12 mouse cellular contexts compared by ENCODE assay signal in the genomic region with DNA sequence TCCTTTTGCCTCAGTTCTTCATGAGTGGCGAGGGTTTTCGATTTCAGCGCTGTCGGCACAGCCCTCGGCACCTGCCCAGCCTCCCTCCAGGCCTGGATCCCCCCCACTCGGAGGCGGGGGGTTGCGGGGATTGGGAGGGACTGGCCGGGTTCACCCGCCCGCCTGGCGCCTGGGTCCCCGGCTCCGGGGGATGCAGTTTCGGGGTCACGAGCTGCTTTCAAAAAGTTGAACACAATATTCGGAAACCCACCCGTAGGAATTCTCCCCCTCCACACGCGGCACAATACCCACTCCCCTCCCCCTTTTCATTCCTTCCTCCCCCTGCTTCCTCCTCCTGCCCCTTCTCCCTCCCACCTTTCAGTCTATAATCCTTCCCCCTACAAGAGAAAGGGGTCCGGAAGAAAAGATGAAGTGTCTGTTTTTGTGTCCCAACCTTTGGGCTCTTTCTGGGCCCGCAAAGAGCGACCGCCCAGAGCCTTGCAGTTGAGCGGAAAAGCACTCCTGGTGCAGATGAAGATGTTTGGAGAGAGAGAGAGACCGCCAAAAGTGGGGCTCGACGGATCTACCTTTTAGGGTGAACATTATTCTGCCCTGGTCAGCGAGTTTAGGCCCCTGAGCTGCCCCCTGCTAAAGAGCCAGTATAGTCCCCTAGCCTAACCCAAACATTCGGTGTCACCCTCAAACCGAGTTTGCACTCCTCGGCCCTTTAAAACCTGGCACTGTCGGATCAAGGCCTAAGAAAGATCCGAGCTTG. TPM values are rescaled to one million over a fixed set of nuclear protein-coding genes. Genes with fewer than 3 reads are reported as not detected.
DNase-seq lines count a peak whose midpoint lies in the region; ATAC-seq and TF ChIP-seq lines count a peak whose summit lies in the region.
"Had no signal": no experiment of that assay in that cellular context is flagged by ENCODE, and none has a peak within 500 bp of the region (broad histone marks: within the 10 kb centered on the region; RNA-seq: fewer than 3 reads in every experiment).

No protein-coding gene starts in this region.

- H3K9me3 ChIP-seq in heart, embryonic 13.5 days = no peaks in the 10 kb centered on the region
- no peaks in the 10 kb centered on the region for H3K9me3 ChIP-seq in ES-E14 (ENCODE audit: control insufficient read depth, insufficient read depth, low read depth, low read length)
- H3K9me3 ChIP-seq in forebrain, embryonic 15.5 days = no peaks in the 10 kb centered on the region
- no peaks in the 10 kb centered on the region for H3K9me3 ChIP-seq in midbrain, embryonic 11.5 days (ENCODE audit: control insufficient read depth, low read length)

- H3K4me1 ChIP-seq in heart, embryonic 13.5 days = peaks cover 34% of the 10 kb centered on the region
- H3K4me1 ChIP-seq in ES-E14 (ENCODE audit: control insufficient read depth in 2 of 2, insufficient read depth in 2 of 2, low read length in 2 of 2, poor library complexity in 1 of 2) = peaks cover 0 to 12% of the 10 kb centered on the region in 2 experiments; a peak in 2 of 4 replicates
- H3K4me1 ChIP-seq in forebrain, embryonic 15.5 days = peaks cover 43% of the 10 kb centered on the region
- peaks cover 31% of the 10 kb centered on the region for H3K4me1 ChIP-seq in midbrain, embryonic 11.5 days (ENCODE audit: control insufficient read depth, insufficient read depth, low read length)

- peak overlapping the region; percentile 65 for H3K4me2 ChIP-seq in heart, embryonic 13.5 days
- peak overlapping the region; percentile 71 for H3K4me2 ChIP-seq in forebrain, embryonic 15.5 days (replicated peaks)
- H3K4me2 ChIP-seq in midbrain, embryonic 11.5 days = peak overlapping the region; percentile 43

- peak overlapping the region; percentile 41 for H3K4me3 ChIP-seq in heart, embryonic 13.5 days
- peak overlapping the region; percentile 24 to 46 for H3K4me3 ChIP-seq in ES-E14 (ENCODE audit: insufficient read depth in 1 of 2, low read depth in 1 of 2, low read length in 2 of 2, poor library complexity in 1 of 2, severe bottlenecking in 1 of 2)
- H3K4me3 ChIP-seq in forebrain, embryonic 15.5 days = peak overlapping the region; percentile 32
- peak overlapping the region; percentile 29 for H3K4me3 ChIP-seq in midbrain, embryonic 11.5 days (ENCODE audit: low read depth, low read length)
- H3K4me3 ChIP-seq: erythroblast, embryonic 14.5 days had no signal

- H3K9ac ChIP-seq in heart, embryonic 13.5 days = 0 out of 2 replicates have a peak overlapping the region, but pooled peaks have one; percentile 24
- no peak overlapping the region for H3K9ac ChIP-seq in ES-E14 (ENCODE audit: insufficient read depth, low read depth, low read length, poor library complexity, severe bottlenecking)
- H3K9ac ChIP-seq in forebrain, embryonic 15.5 days (replicated peaks) = peak overlapping the region; percentile 25
- peak overlapping the region; percentile 46; the same call in 1 of the 2 replicates for H3K9ac ChIP-seq in midbrain, embryonic 11.5 days (ENCODE audit: low read length)

- H3K27ac ChIP-seq in heart, embryonic 13.5 days (replicated peaks) = no peak overlapping the region
- no peak overlapping the region for H3K27ac ChIP-seq in ES-E14 (ENCODE audit: insufficient read depth, low read depth, low read length, poor library complexity, severe bottlenecking)
- H3K27ac ChIP-seq in forebrain, embryonic 15.5 days (replicated peaks) = peak overlapping the region; percentile 70
- H3K27ac ChIP-seq in midbrain, embryonic 11.5 days (ENCODE audit: low read depth, low read length) = peak overlapping the region; percentile 36

- in situ Hi-C loops in ES-E14 (cut with MboI; ENCODE audit: low sequenced_read_pairs in 2 of 2, unreplicated experiment in 2 of 2) = loop anchor here in 1 of 2 experiments (5.0 kb wide), 2 partner anchors 69 to 131 kb away; partner anchors contain the start of gene Six2

- WGBS in heart, embryonic 13.5 days = under 1% methylated on average over 34 of the region's 34 CpGs
- 3% methylated on average over 34 of the region's 34 CpGs for WGBS in forebrain, embryonic 15.5 days
- under 1% methylated on average over 34 of the region's 34 CpGs for WGBS in midbrain, embryonic 11.5 days

- peaks cover 100% of the 10 kb centered on the region for H3K27me3 ChIP-seq in heart, embryonic 13.5 days (replicated peaks)
- peaks cover 92% of the 10 kb centered on the region for H3K27me3 ChIP-seq in forebrain, embryonic 15.5 days
- H3K27me3 ChIP-seq in midbrain, embryonic 11.5 days (ENCODE audit: control insufficient read depth, insufficient read depth, low read length) = peaks cover 99% of the 10 kb centered on the region

- no peak for ATAC-seq in heart, embryonic 13.5 days (ENCODE audit: extremely low read depth, insufficient number of reproducible peaks, low FRiP score, low TSS enrichment)
- no peak for ATAC-seq in forebrain, embryonic 15.5 days (replicated peaks)
- ATAC-seq in midbrain, embryonic 11.5 days (ENCODE audit: low FRiP score) = no peak; the same call in 1 of the 2 replicates

- no peaks in the 10 kb centered on the region for H3K36me3 ChIP-seq in heart, embryonic 13.5 days
- H3K36me3 ChIP-seq in ES-E14 (ENCODE audit: control insufficient read depth, insufficient read depth, low read length, poor library complexity, severe bottlenecking) = no peaks in the 10 kb centered on the region
- no peaks in the 10 kb centered on the region for H3K36me3 ChIP-seq in forebrain, embryonic 15.5 days
- no peaks in the 10 kb centered on the region for H3K36me3 ChIP-seq in midbrain, embryonic 11.5 days (ENCODE audit: control insufficient read depth, insufficient read depth, low read length)

- no peak for DNase-seq in heart, adult 8-10 months (ENCODE audit: low spot score)
- no peak for DNase-seq in ES-E14 (ENCODE audit: low read depth, low spot score)
- peak; percentile 91 for DNase-seq in midbrain, embryonic 11.5 days (ENCODE audit: low spot score, missing footprints)
- DNase-seq in spleen, adult 12 weeks (ENCODE audit: low spot score) = no peak
- no peak for DNase-seq in adrenal gland, postnatal 36 days
- DNase-seq in lung, postnatal 14 days = no peak

TF ChIP-seq in ES-E14, 5 proteins besides CTCF, POLR2A, EP300 and RAD21:
- TF ChIP-seq CHD2 (IDR thresholded peaks at IDR 0.05; ENCODE audit: low read depth, low read length) = no peak
- TF ChIP-seq MAFK (IDR thresholded peaks at IDR 0.05; ENCODE audit: insufficient read depth, low read depth, low read length) = no peak
- no peak for TF ChIP-seq ZNF384 (IDR thresholded peaks at IDR 0.05; ENCODE audit: low read depth, low read length)
- no peak for TF ChIP-seq ZC3H11A (IDR thresholded peaks at IDR 0.05; ENCODE audit: borderline replicate concordance, low read depth, low read length)
- TF ChIP-seq HCFC1 (IDR thresholded peaks at IDR 0.05; ENCODE audit: borderline replicate concordance, insufficient read depth, low read length) = no peak

RNA-seq across cellular contexts. Expression of gene Six3, which starts 5.1 kb away (rescaled TPM):
- not detected in 2 replicates for polyA plus RNA-seq in heart, embryonic 13.5 days (2015; fragmentation: Nextera tagmentation; extraction: Ambion mirVana)
- not detected for total RNA-seq in heart, adult 8-10 months (2022)
- total RNA-seq in ES-E14 (2012; rRNA removed) = 0.11 TPM in 1 of 2 replicates, not detected in the other
- polyA plus RNA-seq in forebrain, embryonic 15.5 days (2015; fragmentation: Nextera tagmentation; extraction: Ambion mirVana) = 18.0 and 21.7 TPM in 2 replicates
- 6.7 and 10.7 TPM in 2 replicates for polyA plus RNA-seq in midbrain, embryonic 11.5 days (2014; fragmentation: Nextera tagmentation; extraction: Ambion mirVana)
- total RNA-seq in adrenal gland, postnatal 36 days (2021) = not detected
- total RNA-seq: adrenal gland, postnatal 4 days; CH12.LX had no signal
- polyA plus RNA-seq: erythroblast, embryonic 14.5 days; small intestine, adult 2 months had no signal

Comparison
In these comparisons a context has a peak if more than half of its experiments do, and no peak if none do; other contexts are left out.
1. H3K27ac ChIP-seq: peak in forebrain, embryonic 15.5 days (single experiment) and midbrain, embryonic 11.5 days (single experiment); none in heart, embryonic 13.5 days (single experiment) and ES-E14 (single experiment).
2. Peak in every context shown above with its lines, with median percentiles within 50 percentile points of each other: H3K4me2 ChIP-seq and H3K4me3 ChIP-seq.